Mouse (Mus musculus) forebrain, embryonic 14.5 days (tissue): ENCODE data around the gene Nxt1. TPM values are rescaled to one million over a fixed set of nuclear protein-coding genes. Genes with fewer than 3 reads are reported as not detected.

Experiments used
- ATAC-seq: fragments of 200-750 bp; cut with Nextera tagmentation; 2 replicates; pipeline ENCODE4 v1.8.0; 2017; ENCODE audit warnings: mild to moderate bottlenecking, moderate library complexity
- DNase-seq: peaks from one replicate; pipeline ENCODE4 v3.0.0-alpha.2; 2015; ENCODE audit warnings: low spot score
- H3K27ac ChIP-seq: fragments of 300-500 bp; sonication (generic); 2 replicates; pipeline ENCODE4 v1.5.1; 2014; ENCODE audit warnings: low read depth, mild to moderate bottlenecking, control low read depth, low read length, moderate library complexity
- H3K27me3 ChIP-seq: fragments of 300-500 bp; sonication (generic); replicated peaks from 2 replicates; pipeline ENCODE4 v1.6.1; 2014; ENCODE audit warnings: low read length, control low read depth, mixed read lengths; ENCODE audit not compliant: control insufficient read depth, insufficient read depth
- H3K36me3 ChIP-seq: fragments of 300-500 bp; sonication (generic); 2 replicates; pipeline ENCODE4 v1.6.1; 2014; ENCODE audit warnings: low read length, control low read depth; ENCODE audit not compliant: control insufficient read depth, insufficient read depth
- H3K4me1 ChIP-seq: fragments of 300-500 bp; sonication (generic); 2 replicates; pipeline ENCODE4 v1.6.1; 2014; ENCODE audit warnings: antibody characterized with exemption, low read length, control low read depth; ENCODE audit not compliant: control insufficient read depth, insufficient read depth
- H3K4me2 ChIP-seq: fragments of 300-500 bp; sonication (generic); 2 replicates; pipeline ENCODE4 v1.6.1; 2014; ENCODE audit warnings: mild to moderate bottlenecking, control low read depth, low read length
- H3K4me3 ChIP-seq: fragments of 300-500 bp; sonication (generic); 2 replicates; pipeline ENCODE4 v1.5.1; 2014; ENCODE audit warnings: low read depth, low read length, control low read depth
- H3K9ac ChIP-seq: fragments of 300-500 bp; sonication (generic); 2 replicates; pipeline ENCODE4 v1.6.1; 2014; ENCODE audit warnings: mild to moderate bottlenecking, low read length, control low read depth, moderate library complexity
- H3K9me3 ChIP-seq: fragments of 300-500 bp; sonication (generic); replicated peaks from 2 replicates; pipeline ENCODE4 v1.6.1; 2016; ENCODE audit warnings: low read length, control low read depth, mixed read lengths; ENCODE audit not compliant: control insufficient read depth
- WGBS: fragments of 180-500 bp; shearing (Covaris S2); extraction: QIAGEN DNeasy Blood & Tissue Kit; methylation state at CpG from one replicate; pipeline ENCODE4 v1.1.7; 2014; 5-methylcytosine and 5-hydroxymethylcytosine counted together
- polyA plus RNA-seq: library from polyadenylated mRNA; unstranded; fragments of >200 nt; fragmentation: Nextera tagmentation; extraction: Ambion mirVana; gene quantifications from 2 replicates; pipeline ENCODE4 v1.2.1, GENCODE M21; 2014

The Nxt1 gene
- polyA plus RNA-seq, 1 experiment from 2014 or later, result 95.2 TPM

- Histone ChIP-seq H3K9me3 (no peaks in the 10 kb centered on the region), H3K4me1 (peaks cover 23% of the 10 kb centered on the region), H3K27ac (no peak overlapping the region), H3K27me3 (no peaks in the 10 kb centered on the region), H3K9ac (no peak overlapping the region), H3K4me2 (no peak overlapping the region), H3K4me3 (no peak overlapping the region), H3K36me3 (peaks cover 39% of the 10 kb centered on the region)
- 92% methylated on average over 1 of the region's 1 CpGs for WGBS
- no peak for ATAC-seq
- DNase-seq, result no peak
Observed at GRCm38 (mm10) chr2:148683031-148683430, 10.6 kb downstream of the Nxt1 start.

GRCm38 (mm10) chr2:148684972-148685371, 12.6 kb downstream of the Nxt1 start:
- Histone ChIP-seq H3K4me1 (peaks cover 12% of the 10 kb centered on the region), H3K9ac (no peak overlapping the region), H3K4me2 (no peak overlapping the region), H3K4me3 (no peak overlapping the region), H3K9me3 (no peaks in the 10 kb centered on the region), H3K27ac (no peak overlapping the region), H3K27me3 (no peaks in the 10 kb centered on the region), H3K36me3 (peaks cover 55% of the 10 kb centered on the region)
- WGBS, result 92% methylated on average over 2 of the region's 2 CpGs
- DNase-seq (no peak), ATAC-seq (no peak)

GRCm38 (mm10) chr2:148685709-148686108, 13.3 kb downstream of the Nxt1 start:
- Histone ChIP-seq H3K9me3 (no peaks in the 10 kb centered on the region), H3K27ac (no peak overlapping the region), H3K4me2 (no peak overlapping the region), H3K27me3 (no peaks in the 10 kb centered on the region), H3K4me1 (peaks cover 7% of the 10 kb centered on the region), H3K36me3 (peaks cover 63% of the 10 kb centered on the region), H3K4me3 (no peak overlapping the region), H3K9ac (no peak overlapping the region)
- DNase-seq, result no peak
- WGBS, result 90% methylated on average over 3 of the region's 3 CpGs
- ATAC-seq, result no peak

- Histone ChIP-seq H3K4me3 (no peak overlapping the region), H3K4me1 (peaks cover 3% of the 10 kb centered on the region; the same call in 1 of the 2 replicates), H3K27ac (no peak overlapping the region), H3K4me2 (no peak overlapping the region), H3K36me3 (peaks cover 74% of the 10 kb centered on the region), H3K27me3 (no peaks in the 10 kb centered on the region), H3K9ac (no peak overlapping the region), H3K9me3 (no peaks in the 10 kb centered on the region)
- WGBS, result 95% methylated on average over 1 of the region's 1 CpGs
- no peak for DNase-seq
- no peak for ATAC-seq
Observed at GRCm38 (mm10) chr2:148686862-148687261, 14.5 kb downstream of the Nxt1 start.

GRCm38 (mm10) chr2:148687971-148688370, 15.6 kb downstream of the Nxt1 start:
- no peaks in the 10 kb centered on the region for H3K27me3 ChIP-seq
- DNase-seq (no peak), ATAC-seq (no peak)
- no peak overlapping the region for H3K9ac ChIP-seq
- peaks cover 83% of the 10 kb centered on the region for H3K36me3 ChIP-seq
- H3K4me1 ChIP-seq, result no peaks in the 10 kb centered on the region
- H3K4me2 ChIP-seq, result no peak overlapping the region
- no peak overlapping the region for H3K4me3 ChIP-seq
- no peaks in the 10 kb centered on the region for H3K9me3 ChIP-seq
- 96% methylated on average over 5 of the region's 5 CpGs for WGBS
- H3K27ac ChIP-seq, result no peak overlapping the region

- Histone ChIP-seq H3K4me2 (no peak overlapping the region), H3K27me3 (no peaks in the 10 kb centered on the region), H3K27ac (no peak overlapping the region), H3K36me3 (peaks cover 84% of the 10 kb centered on the region), H3K9ac (no peak overlapping the region), H3K9me3 (no peaks in the 10 kb centered on the region), H3K4me1 (no peaks in the 10 kb centered on the region), H3K4me3 (no peak overlapping the region)
- 94% methylated on average over 6 of the region's 6 CpGs for WGBS
- ATAC-seq (peak; percentile 10; the same call in 1 of the 2 replicates), DNase-seq (no peak)
Observed at GRCm38 (mm10) chr2:148689444-148690140, 17.2 kb downstream of the Nxt1 start.

- Histone ChIP-seq H3K4me3 (no peak overlapping the region), H3K9me3 (no peaks in the 10 kb centered on the region), H3K9ac (no peak overlapping the region), H3K4me1 (no peaks in the 10 kb centered on the region), H3K27ac (no peak overlapping the region), H3K27me3 (no peaks in the 10 kb centered on the region), H3K4me2 (no peak overlapping the region), H3K36me3 (peaks cover 84% of the 10 kb centered on the region)
- DNase-seq (no peak), ATAC-seq (no peak)
- 96% methylated on average over 3 of the region's 3 CpGs for WGBS
Observed at GRCm38 (mm10) chr2:148690291-148690690, 17.9 kb downstream of the Nxt1 start.

- Histone ChIP-seq H3K27me3 (no peaks in the 10 kb centered on the region), H3K4me2 (no peak overlapping the region), H3K9ac (no peak overlapping the region), H3K4me1 (no peaks in the 10 kb centered on the region), H3K4me3 (no peak overlapping the region), H3K9me3 (no peaks in the 10 kb centered on the region), H3K36me3 (peaks cover 85% of the 10 kb centered on the region), H3K27ac (no peak overlapping the region)
- ATAC-seq, result no peak
- no peak for DNase-seq
- 95% methylated on average over 5 of the region's 5 CpGs for WGBS
Observed at GRCm38 (mm10) chr2:148690781-148691180, 18.4 kb downstream of the Nxt1 start.

- H3K27ac ChIP-seq, result no peak overlapping the region
- no peak overlapping the region for H3K4me3 ChIP-seq
- H3K9ac ChIP-seq, result no peak overlapping the region
- no peak overlapping the region for H3K4me2 ChIP-seq
- H3K9me3 ChIP-seq, result no peaks in the 10 kb centered on the region
- 82% methylated on average over 5 of the region's 5 CpGs for WGBS
- DNase-seq (no peak), ATAC-seq (no peak)
- H3K27me3 ChIP-seq, result no peaks in the 10 kb centered on the region
- H3K36me3 ChIP-seq, result peaks cover 60% of the 10 kb centered on the region
- no peaks in the 10 kb centered on the region for H3K4me1 ChIP-seq
Observed at GRCm38 (mm10) chr2:148698571-148698970, 26.2 kb downstream of the Nxt1 start.
